Mouse (Mus musculus) left cerebral cortex, adult 18-20 months (tissue): Measurements from ENCODE around the gene Slc38a1. TPM values are rescaled to one million over a fixed set of nuclear protein-coding genes. Genes with fewer than 3 reads are reported as not detected.
A peak's percentile ranks its signal among the peaks of the same experiment; 100 is the strongest.
"Not testable (repeated sequence)": the region's sequence is repeated elsewhere in the genome, so short reads cannot be mapped to it uniquely, and the experiment has no call there.

ENCODE experiments used
- DNase-seq, 2 experiments: peaks; one replicate each; pipeline ENCODE4 v3.0.0; 2021 to 2022; ENCODE audit warnings: low spot score in 2 of 2, mixed read lengths in 1 of 2
- total RNA-seq, 2 experiments: library from RNA; stranded (reverse); gene quantifications; 2 replicates each; pipeline ENCODE4 v1.2.3; 2021

Gene Slc38a1
- total RNA-seq, 2 experiments from 2014 or later: 112 to 114 TPM

GRCm38 (mm10) chr15:96660590-96661141 lies 18.0 kb upstream of the Slc38a1 start:
- no peak for DNase-seq

GRCm38 (mm10) chr15:96658275-96658602 lies 15.5 kb upstream of the Slc38a1 start:
- DNase-seq: no peak

GRCm38 (mm10) chr15:96657576-96658274 lies 15.0 kb upstream of the Slc38a1 start:
- no peak for DNase-seq

- DNase-seq: no peak
These were observed 12.8 kb upstream of the Slc38a1 start for GRCm38 (mm10) chr15:96655514-96655913.

- DNase-seq: no peak
These were observed 12.0 kb upstream of the Slc38a1 start for GRCm38 (mm10) chr15:96654714-96655113.

GRCm38 (mm10) chr15:96653011-96653410 lies 10.3 kb upstream of the Slc38a1 start:
- no peak for DNase-seq

GRCm38 (mm10) chr15:96652531-96652930 lies 9.8 kb upstream of the Slc38a1 start:
- no peak for DNase-seq

- no peak for DNase-seq
These were observed 4.7 kb upstream of the Slc38a1 start for GRCm38 (mm10) chr15:96647376-96647775.

GRCm38 (mm10) chr15:96641821-96642435 lies 785 bp downstream of the Slc38a1 start:
- DNase-seq: peak in 1 of 2 experiments; percentile 42

- DNase-seq: peak; percentile 59 to 75
These were observed 1.4 kb downstream of the Slc38a1 start for GRCm38 (mm10) chr15:96641111-96641820.

GRCm38 (mm10) chr15:96640291-96640985 lies 2.3 kb downstream of the Slc38a1 start:
- peak in 1 of 2 experiments; percentile 21 for DNase-seq

- no peak for DNase-seq
These were observed 3.1 kb downstream of the Slc38a1 start for GRCm38 (mm10) chr15:96639630-96640029.

GRCm38 (mm10) chr15:96638656-96639055 lies 4.1 kb downstream of the Slc38a1 start:
- DNase-seq: no peak

- no peak for DNase-seq
These were observed 4.5 kb downstream of the Slc38a1 start for GRCm38 (mm10) chr15:96638173-96638572.

GRCm38 (mm10) chr15:96634670-96635405 lies 7.9 kb downstream of the Slc38a1 start:
- DNase-seq: no peak

GRCm38 (mm10) chr15:96632201-96632600 lies 10.5 kb downstream of the Slc38a1 start:
- DNase-seq: no peak

GRCm38 (mm10) chr15:96631107-96631718 lies 11.5 kb downstream of the Slc38a1 start:
- DNase-seq: peak in 1 of 2 experiments; percentile 14

GRCm38 (mm10) chr15:96628256-96628655 lies 14.5 kb downstream of the Slc38a1 start:
- DNase-seq: no peak

GRCm38 (mm10) chr15:96626871-96627270 lies 15.8 kb downstream of the Slc38a1 start:
- DNase-seq: no peak

GRCm38 (mm10) chr15:96625012-96625411 lies 17.7 kb downstream of the Slc38a1 start:
- not testable (repeated sequence) for DNase-seq
